Mouse (Mus musculus) midbrain, postnatal 0 days (tissue): ENCODE measurements around the gene Olfr543. TPM values are rescaled to one million over a fixed set of nuclear protein-coding genes. Genes with fewer than 3 reads are reported as not detected.

ENCODE experiments used
- ATAC-seq: fragments of 200-750 bp; cut with Nextera tagmentation; 2 replicates; pipeline ENCODE4 v1.8.0; 2017; ENCODE audit warnings: moderate number of reproducible peaks, mild to moderate bottlenecking, moderate TSS enrichment, moderate library complexity; ENCODE audit not compliant: low FRiP score
- DNase-seq: peaks from one replicate; pipeline ENCODE4 v3.0.0-alpha.2; 2015; ENCODE audit warnings: low spot score
- H3K27ac ChIP-seq: fragments of 300-500 bp; sonication (generic); 2 replicates; pipeline ENCODE4 v1.5.1; 2014; ENCODE audit warnings: low read depth, mild to moderate bottlenecking, low read length, mixed read lengths
- H3K27me3 ChIP-seq: fragments of 300-500 bp; sonication (generic); 2 replicates; pipeline ENCODE4 v1.6.1; 2014; ENCODE audit warnings: low read length, control low read depth, mixed read lengths; ENCODE audit not compliant: insufficient read depth
- H3K36me3 ChIP-seq: fragments of 300-500 bp; sonication (generic); 2 replicates; pipeline ENCODE4 v1.6.1; 2014; ENCODE audit warnings: low read length, control low read depth, mixed read lengths; ENCODE audit not compliant: insufficient read depth
- H3K4me1 ChIP-seq: fragments of 300-500 bp; sonication (generic); 2 replicates; pipeline ENCODE4 v1.6.1; 2014; ENCODE audit warnings: mild to moderate bottlenecking, control low read depth, antibody characterized with exemption, low read length, mixed read lengths; ENCODE audit not compliant: insufficient read depth
- H3K4me2 ChIP-seq: fragments of 300-500 bp; sonication (generic); 2 replicates; pipeline ENCODE4 v1.6.1; 2014; ENCODE audit warnings: low read depth, mild to moderate bottlenecking, low read length, mixed read lengths; ENCODE audit not compliant: poor library complexity, severe bottlenecking
- H3K4me3 ChIP-seq: fragments of 300-500 bp; sonication (generic); 2 replicates; pipeline ENCODE4 v1.5.1; 2014; ENCODE audit warnings: low read depth, mild to moderate bottlenecking, low read length, moderate library complexity
- H3K9ac ChIP-seq: fragments of 300-500 bp; sonication (generic); replicated peaks from 2 replicates; pipeline ENCODE4 v1.6.1; 2014; ENCODE audit warnings: mild to moderate bottlenecking, low read length, moderate library complexity, mixed read lengths; ENCODE audit not compliant: poor library complexity, severe bottlenecking
- H3K9me3 ChIP-seq: fragments of 300-500 bp; sonication (generic); 2 replicates; pipeline ENCODE4 v1.6.1; 2016; ENCODE audit warnings: low read length, control low read depth
- CTCF ChIP-seq: IDR thresholded peaks from 2 replicates; pipeline ENCODE4 v1.5.1; 2016; ENCODE audit warnings: antibody characterized with exemption, mild to moderate bottlenecking
- WGBS: fragments of 180-500 bp; shearing (Covaris S2); extraction: QIAGEN DNeasy Blood & Tissue Kit; methylation state at CpG from one replicate; pipeline ENCODE4 v1.1.7; 2014; 5-methylcytosine and 5-hydroxymethylcytosine counted together
- polyA plus RNA-seq: library from polyadenylated mRNA; unstranded; fragments of >200 nt; fragmentation: Nextera tagmentation; extraction: Ambion mirVana; gene quantifications from 2 replicates; pipeline ENCODE4 v1.2.1, GENCODE M21; 2015
- total RNA-seq: library from RNA; depleted of rRNA; stranded (reverse); fragments of >200 nt; gene quantifications from 2 replicates; pipeline ENCODE4 v1.2.3, GENCODE M21; 2014; rRNA removed

Olfr543 gene
- total and polyA plus RNA-seq, 2 experiments from 2014 or later: 0.38 TPM; not detected in 1

DNA sequence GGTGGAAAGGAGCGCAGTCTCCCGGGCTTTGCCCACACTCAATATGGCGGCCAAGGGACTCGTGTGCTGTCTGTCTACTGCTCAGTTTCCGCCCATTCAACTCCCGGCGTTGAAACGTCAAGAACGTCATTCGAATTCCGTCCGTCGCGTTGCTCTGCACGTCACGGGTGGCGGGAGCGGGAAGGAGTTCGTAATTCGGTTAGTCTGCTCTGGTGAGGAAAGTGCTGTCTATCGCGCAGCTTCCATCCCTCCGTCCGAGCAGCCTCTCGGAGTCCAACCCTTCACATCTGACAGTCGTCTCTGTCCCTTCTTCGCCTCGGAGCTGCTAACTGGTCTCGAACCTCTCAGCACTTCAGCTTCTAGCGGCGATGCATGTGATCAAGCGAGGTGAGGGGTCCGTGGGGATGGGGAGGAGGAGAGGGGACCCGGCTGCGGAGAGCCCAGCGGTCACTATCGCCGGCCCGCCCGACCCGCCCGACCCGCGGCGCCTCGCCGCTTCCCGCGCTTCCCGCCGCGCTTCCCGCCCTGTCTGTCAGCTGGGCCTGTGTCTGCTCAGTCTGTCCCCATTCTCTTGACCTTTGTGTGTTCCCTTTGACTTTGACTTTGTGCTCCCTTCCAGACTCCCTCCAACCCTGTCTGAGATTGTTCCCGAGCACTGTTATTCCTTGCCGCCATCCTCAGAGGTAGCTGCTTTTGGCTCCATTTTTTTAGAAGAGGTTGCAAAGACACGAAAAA is 39.7 kb downstream of the Olfr543 start, which contains the start of gene Rrm1:
Gene Rrm1, plus strand, starts transcription at position 39 of the 735 bp plus-strand sequence.
- WGBS: under 1% methylated on average over 53 of the region's 56 CpGs
- ATAC-seq: peak; percentile 100
- Histone ChIP-seq H3K27ac (peak within 1 kb of the TSS; percentile 38; the same call in 1 of the 2 replicates), H3K27me3 (no peaks in the 10 kb centered on the region), H3K9me3 (no peaks in the 10 kb centered on the region), H3K4me1 (no peaks in the 10 kb centered on the region), H3K9ac (peak within 1 kb of the TSS; percentile 62), H3K4me3 (peak within 1 kb of the TSS; percentile 73), H3K4me2 (peak within 1 kb of the TSS; percentile 78), H3K36me3 (0 out of 2 replicates have a peak, but pooled peaks cover 3% of the 10 kb centered on the region)
- peak; percentile 99 for DNase-seq
- no peak for TF ChIP-seq CTCF

DNA sequence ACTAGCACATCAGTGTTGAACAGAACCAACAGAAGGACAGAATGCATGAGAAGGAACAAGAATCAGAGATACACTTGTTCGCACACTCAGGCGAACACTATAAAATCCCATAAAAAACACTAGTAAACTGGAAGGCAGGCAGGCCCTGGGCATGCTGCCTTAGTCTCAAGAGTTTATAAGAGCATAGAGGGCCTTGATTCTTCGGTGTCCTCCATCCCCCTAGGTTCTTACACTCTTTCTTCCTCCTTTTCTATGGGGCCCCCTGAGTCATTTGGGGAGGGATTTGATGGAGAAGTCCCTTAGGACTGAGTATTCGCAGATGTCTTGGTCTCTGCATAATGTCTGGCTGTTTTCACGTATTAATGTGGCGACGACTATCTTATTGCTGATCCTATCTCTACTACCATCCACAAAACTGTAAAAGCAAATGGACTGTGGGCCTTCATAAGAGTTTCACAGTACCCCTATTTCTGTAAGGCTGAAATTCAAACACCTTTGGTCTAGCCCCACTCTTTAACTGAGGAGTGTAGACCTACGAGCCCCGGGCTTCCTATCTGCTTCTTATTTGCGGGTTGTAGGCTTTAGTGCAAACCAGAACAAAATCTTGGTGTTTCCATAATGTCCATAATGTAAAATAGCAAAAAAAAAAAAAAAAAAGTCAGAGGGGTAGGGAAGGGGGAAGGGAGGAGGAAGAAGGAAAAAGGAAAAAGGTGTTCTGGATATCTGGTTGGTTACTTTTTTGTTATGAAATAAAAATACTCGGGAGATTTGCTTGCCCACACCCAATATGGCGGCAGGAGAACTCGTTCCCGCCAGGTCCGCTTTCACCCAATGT is 40.4 kb downstream of the Olfr543 start:
- Histone ChIP-seq H3K4me1 (no peaks in the 10 kb centered on the region), H3K4me2 (peak overlapping the region; percentile 32), H3K4me3 (peak overlapping the region; percentile 73), H3K9ac (0 out of 2 replicates have a peak overlapping the region, but pooled peaks have one; percentile 8), H3K27me3 (no peaks in the 10 kb centered on the region), H3K27ac (peak overlapping the region; percentile 38; the same call in 1 of the 2 replicates), H3K36me3 (peaks cover 7% of the 10 kb centered on the region; the same call in 1 of the 2 replicates), H3K9me3 (no peaks in the 10 kb centered on the region)
- DNase-seq: no peak
- WGBS: 55% methylated on average over 15 of the region's 15 CpGs
- TF ChIP-seq CTCF: no peak
- no peak; the same call in 1 of the 2 replicates for ATAC-seq

DNA sequence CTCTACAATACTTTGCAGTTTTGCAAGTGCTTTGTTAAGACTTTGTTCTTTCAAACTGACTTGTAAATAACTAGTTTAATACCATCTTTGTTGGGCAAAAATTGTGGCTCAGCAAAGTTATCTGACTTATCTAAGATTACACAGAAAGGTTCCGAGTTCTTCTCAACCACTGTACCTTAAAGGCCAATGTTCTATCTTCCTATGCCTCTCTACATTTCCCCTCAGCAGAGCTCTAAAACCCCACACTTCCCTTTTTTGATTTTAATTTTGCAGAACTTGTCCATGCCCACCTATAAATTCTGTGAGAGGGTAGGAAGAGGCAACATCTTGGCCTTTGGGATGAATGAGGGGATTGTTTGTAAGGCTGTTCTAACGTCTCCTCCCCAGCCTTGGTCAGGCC is 47.1 kb downstream of the Olfr543 start:
- no peak overlapping the region for H3K4me3 ChIP-seq
- TF ChIP-seq CTCF: no peak
- no peak overlapping the region for H3K27ac ChIP-seq
- H3K36me3 ChIP-seq: peaks cover 24% of the 10 kb centered on the region
- ATAC-seq: no peak
- H3K27me3 ChIP-seq: no peaks in the 10 kb centered on the region
- H3K4me2 ChIP-seq: no peak overlapping the region
- no peaks in the 10 kb centered on the region for H3K4me1 ChIP-seq
- no peak for DNase-seq
- no peaks in the 10 kb centered on the region for H3K9me3 ChIP-seq
- no peak overlapping the region for H3K9ac ChIP-seq
- WGBS: 80% methylated on average over 2 of the region's 2 CpGs

Other genes with a start within 250 kb of the Olfr543 start
- gene Rhog, start 225.6 kb downstream of the Olfr543 start, total RNA-seq: 11.0 and 11.3 TPM in 2 replicates
- gene Rhog, start 225.6 kb downstream of the Olfr543 start, polyA plus RNA-seq: 15.8 and 17.2 TPM in 2 replicates
- gene Stim1, start 213.9 kb downstream of the Olfr543 start, total RNA-seq: 26.6 and 30.7 TPM in 2 replicates
- 15.4 and 17.1 TPM in 2 replicates for gene Stim1, start 213.9 kb downstream of the Olfr543 start, polyA plus RNA-seq
- 31.2 and 35.6 TPM in 2 replicates for gene Rrm1, start 40.0 kb downstream of the Olfr543 start, total RNA-seq
- 25.0 and 26.1 TPM in 2 replicates for gene Rrm1, start 40.0 kb downstream of the Olfr543 start, polyA plus RNA-seq
- not detected in 2 replicates for gene Olfr544, start 6.6 kb upstream of the Olfr543 start, total RNA-seq
- 0.12 TPM in 1 of 2 replicates, not detected in the other for gene Olfr544, start 6.6 kb upstream of the Olfr543 start, polyA plus RNA-seq
- not detected in 2 replicates for gene Olfr545, start 17.9 kb upstream of the Olfr543 start, total RNA-seq
- 0.07 and 0.17 TPM in 2 replicates for gene Olfr545, start 17.9 kb upstream of the Olfr543 start, polyA plus RNA-seq
- gene Olfr547, start 53.1 kb upstream of the Olfr543 start, total RNA-seq: not detected in 2 replicates
- gene Olfr547, start 53.1 kb upstream of the Olfr543 start, polyA plus RNA-seq: not detected in 2 replicates
- not detected in 2 replicates for gene Olfr548-ps1, start 59.2 kb upstream of the Olfr543 start, total RNA-seq
- gene Olfr548-ps1, start 59.2 kb upstream of the Olfr543 start, polyA plus RNA-seq: not detected in 2 replicates
- gene Olfr549, start 68.2 kb upstream of the Olfr543 start, total RNA-seq: not detected in 2 replicates
- gene Olfr549, start 68.2 kb upstream of the Olfr543 start, polyA plus RNA-seq: not detected in 2 replicates
- gene Trim21, start 83.8 kb upstream of the Olfr543 start, total RNA-seq: 2.1 and 3.8 TPM in 2 replicates
- 0.27 and 0.42 TPM in 2 replicates for gene Trim21, start 83.8 kb upstream of the Olfr543 start, polyA plus RNA-seq
- gene Olfr550, start 89.8 kb upstream of the Olfr543 start, total RNA-seq: not detected in 2 replicates
- gene Olfr550, start 89.8 kb upstream of the Olfr543 start, polyA plus RNA-seq: not detected in 2 replicates
- not detected in 2 replicates for gene Olfr551, start 110.2 kb upstream of the Olfr543 start, total RNA-seq
- gene Olfr551, start 110.2 kb upstream of the Olfr543 start, polyA plus RNA-seq: not detected in 2 replicates
- gene Olfr552, start 116.1 kb upstream of the Olfr543 start, total RNA-seq: not detected in 2 replicates
- not detected in 2 replicates for gene Olfr552, start 116.1 kb upstream of the Olfr543 start, polyA plus RNA-seq
- gene Olfr553, start 136.5 kb upstream of the Olfr543 start, total RNA-seq: not detected in 2 replicates
- not detected in 2 replicates for gene Olfr553, start 136.5 kb upstream of the Olfr543 start, polyA plus RNA-seq
- not detected in 2 replicates for gene Olfr554, start 156.8 kb upstream of the Olfr543 start, total RNA-seq
- not detected in 2 replicates for gene Olfr554, start 156.8 kb upstream of the Olfr543 start, polyA plus RNA-seq
- gene Olfr555, start 177.1 kb upstream of the Olfr543 start, total RNA-seq: not detected in 2 replicates
- not detected in 2 replicates for gene Olfr555, start 177.1 kb upstream of the Olfr543 start, polyA plus RNA-seq
- gene Olfr556, start 183.2 kb upstream of the Olfr543 start, total RNA-seq: not detected in 2 replicates
- gene Olfr556, start 183.2 kb upstream of the Olfr543 start, polyA plus RNA-seq: not detected in 2 replicates
- gene Trim68, start 205.6 kb upstream of the Olfr543 start, total RNA-seq: 6.9 and 7.1 TPM in 2 replicates
- gene Trim68, start 205.6 kb upstream of the Olfr543 start, polyA plus RNA-seq: 4.9 and 5.7 TPM in 2 replicates
- not detected in 2 replicates for gene Olfr557, start 214.2 kb upstream of the Olfr543 start, total RNA-seq
- not detected in 2 replicates for gene Olfr557, start 214.2 kb upstream of the Olfr543 start, polyA plus RNA-seq
- 0.05 and 0.16 TPM in 2 replicates for gene Olfr558, start 220.5 kb upstream of the Olfr543 start, total RNA-seq
- not detected in 2 replicates for gene Olfr558, start 220.5 kb upstream of the Olfr543 start, polyA plus RNA-seq
- gene Olfr33, start 237.4 kb upstream of the Olfr543 start, total RNA-seq: not detected in 2 replicates
- not detected in 2 replicates for gene Olfr33, start 237.4 kb upstream of the Olfr543 start, polyA plus RNA-seq
- not detected in 2 replicates for gene Olfr559, start 245.8 kb upstream of the Olfr543 start, total RNA-seq
- gene Olfr559, start 245.8 kb upstream of the Olfr543 start, polyA plus RNA-seq: not detected in 2 replicates